Mouse (Mus musculus): ENCODE measurements at regions not wholly inside any gene's neighbourhood (a gene's known extent, or its start where the extent isn't known, plus 50 kb on each side); places are given as distances from the start of the nearest gene placed in this dataset.

DNA sequence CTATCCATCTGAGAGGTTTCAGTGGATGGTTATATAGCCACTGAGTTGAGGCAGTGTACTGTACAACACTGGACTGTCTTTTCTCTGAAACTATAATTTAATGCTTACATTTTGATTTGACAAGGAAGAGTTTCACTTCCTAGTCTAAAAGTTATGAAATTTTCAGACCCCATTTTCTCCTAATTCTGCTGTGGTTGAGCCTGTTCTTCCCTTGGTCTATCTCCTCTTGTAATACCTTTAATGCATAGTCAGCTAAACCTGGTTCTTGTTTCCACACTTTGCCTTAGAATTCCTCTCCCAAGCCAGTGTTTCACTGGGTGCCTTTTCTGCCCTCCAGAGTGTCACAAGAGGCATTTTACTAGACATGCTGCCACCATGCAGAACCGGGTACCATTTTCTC lies 279.3 kb upstream of the Camk1g start:
- no peak for DNase-seq (ENCODE audit: low read depth, low spot score)

DNA sequence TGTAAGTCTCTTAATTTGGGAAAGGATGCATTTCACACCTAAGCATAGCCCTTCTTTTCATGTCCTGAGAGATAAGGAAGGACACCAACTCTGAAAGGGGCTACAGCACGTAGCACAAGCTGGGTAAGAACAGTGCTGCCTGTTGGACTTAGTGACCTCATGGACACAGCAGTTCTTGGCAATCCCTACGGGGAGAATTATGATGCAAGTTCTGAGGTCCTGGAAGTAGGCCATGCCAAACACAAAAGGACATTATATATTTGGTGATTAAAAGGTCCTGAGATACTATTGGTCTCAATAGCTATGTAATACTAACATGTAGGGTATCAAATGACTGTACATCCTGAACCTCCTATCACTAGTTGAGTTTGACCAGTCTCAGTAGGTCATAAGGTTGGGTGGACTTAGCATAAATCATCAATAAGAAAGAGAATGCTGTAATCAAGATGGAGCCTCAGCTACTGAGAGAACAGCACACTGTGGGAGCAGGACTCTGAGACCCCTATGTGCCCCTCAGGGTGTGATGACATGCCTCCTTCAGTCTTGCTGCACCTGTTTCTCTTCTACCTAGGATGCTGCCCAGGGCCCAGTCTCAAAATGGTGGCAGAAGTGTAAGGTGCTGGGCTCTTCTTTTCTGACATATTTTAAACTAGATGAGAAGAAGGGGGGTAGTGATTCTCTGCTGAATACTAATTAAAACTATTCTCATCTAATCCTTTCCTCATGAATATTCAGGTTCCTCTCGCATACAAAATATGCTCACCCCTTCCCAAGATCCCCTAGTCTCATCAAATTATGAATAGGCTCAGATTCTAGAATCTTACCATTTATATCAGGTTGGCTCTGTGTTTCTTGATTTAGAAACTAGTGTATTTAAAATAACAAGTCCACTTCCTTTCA lies 277.5 kb upstream of the Camk1g start:
- no peak for DNase-seq (ENCODE audit: low read depth, low spot score)

DNA sequence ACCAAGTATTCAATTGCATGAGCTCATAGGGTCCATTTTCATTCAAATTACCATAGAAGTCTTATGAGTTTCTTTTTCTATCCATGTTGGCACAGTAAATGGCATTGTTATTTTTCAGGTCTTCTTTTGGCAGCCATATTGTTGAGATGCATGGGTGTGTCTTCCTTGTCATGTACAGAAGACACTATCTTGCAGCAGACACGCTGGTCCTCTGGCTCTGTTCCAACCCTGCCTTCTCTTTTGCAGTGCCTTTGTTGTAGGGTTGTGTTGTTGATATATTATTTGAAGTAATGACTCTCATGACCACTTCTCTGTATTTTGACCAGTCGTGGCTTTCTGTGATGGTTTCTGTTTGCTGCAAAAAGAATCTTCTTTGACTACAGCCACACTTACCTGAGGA lies 274.4 kb upstream of the Camk1g start:
- DNase-seq (ENCODE audit: low read depth, low spot score), result no peak

DNA sequence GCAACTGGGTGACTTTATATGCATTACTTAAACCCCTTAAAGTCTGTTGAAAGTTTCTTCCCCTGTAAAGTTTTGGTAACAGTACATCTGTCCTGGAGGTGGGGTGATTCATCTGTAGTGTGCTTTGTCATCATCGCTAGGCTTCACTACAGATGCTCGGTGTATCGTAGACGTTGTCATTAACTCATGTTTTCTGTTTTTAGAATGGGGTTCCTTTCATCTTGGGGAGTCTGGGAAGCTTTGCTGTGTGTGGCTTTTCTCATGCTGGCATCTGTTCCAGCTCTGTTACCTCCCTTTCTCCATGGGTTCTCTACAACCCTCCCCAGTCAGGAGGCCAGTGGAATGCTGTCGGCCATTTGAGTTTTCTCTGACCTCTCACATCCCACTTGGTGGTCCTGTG lies 266.4 kb upstream of the Camk1g start:
- DNase-seq (ENCODE audit: low read depth, low spot score), result no peak

DNA sequence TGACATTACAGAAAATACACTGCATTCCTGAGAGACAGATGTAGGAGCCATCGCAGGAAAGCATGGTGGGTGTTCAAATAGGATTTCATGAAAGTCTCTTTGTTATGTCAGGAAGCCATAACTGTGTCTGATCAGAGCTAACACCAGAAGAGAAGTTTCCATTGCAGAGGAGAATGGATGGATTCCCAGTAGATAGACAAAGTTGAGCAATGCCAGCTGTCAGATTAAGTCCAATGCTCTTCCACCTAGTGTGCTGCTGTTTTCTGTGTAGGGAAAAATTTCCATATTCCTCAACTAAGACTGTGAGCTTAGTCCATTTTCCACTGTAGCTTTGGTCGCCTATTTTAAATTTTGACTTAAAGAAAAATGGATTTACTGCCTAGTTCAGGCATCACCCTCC lies 262.0 kb upstream of the Camk1g start:
- no peak for DNase-seq (ENCODE audit: low read depth, low spot score)

DNA sequence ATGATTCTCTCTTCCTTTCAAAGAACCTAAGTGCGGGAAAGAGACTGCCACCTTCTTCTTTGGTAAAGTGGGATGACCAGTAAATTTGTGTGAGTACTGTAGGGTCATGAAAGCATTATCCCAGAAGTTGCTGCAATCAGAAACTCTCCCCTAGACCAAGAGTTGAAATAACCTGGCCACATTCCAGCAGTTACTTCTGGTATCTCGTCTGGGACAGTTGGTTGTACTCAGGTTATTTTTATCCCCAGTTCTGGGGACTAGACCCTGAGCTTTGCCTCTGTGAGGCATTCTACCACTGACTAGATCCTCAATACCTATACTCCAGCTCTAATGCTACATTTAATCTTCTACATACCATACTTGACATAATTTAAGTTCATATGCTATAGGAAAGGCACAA lies 259.8 kb upstream of the Camk1g start:
- no peak for DNase-seq (ENCODE audit: low read depth, low spot score)

DNA sequence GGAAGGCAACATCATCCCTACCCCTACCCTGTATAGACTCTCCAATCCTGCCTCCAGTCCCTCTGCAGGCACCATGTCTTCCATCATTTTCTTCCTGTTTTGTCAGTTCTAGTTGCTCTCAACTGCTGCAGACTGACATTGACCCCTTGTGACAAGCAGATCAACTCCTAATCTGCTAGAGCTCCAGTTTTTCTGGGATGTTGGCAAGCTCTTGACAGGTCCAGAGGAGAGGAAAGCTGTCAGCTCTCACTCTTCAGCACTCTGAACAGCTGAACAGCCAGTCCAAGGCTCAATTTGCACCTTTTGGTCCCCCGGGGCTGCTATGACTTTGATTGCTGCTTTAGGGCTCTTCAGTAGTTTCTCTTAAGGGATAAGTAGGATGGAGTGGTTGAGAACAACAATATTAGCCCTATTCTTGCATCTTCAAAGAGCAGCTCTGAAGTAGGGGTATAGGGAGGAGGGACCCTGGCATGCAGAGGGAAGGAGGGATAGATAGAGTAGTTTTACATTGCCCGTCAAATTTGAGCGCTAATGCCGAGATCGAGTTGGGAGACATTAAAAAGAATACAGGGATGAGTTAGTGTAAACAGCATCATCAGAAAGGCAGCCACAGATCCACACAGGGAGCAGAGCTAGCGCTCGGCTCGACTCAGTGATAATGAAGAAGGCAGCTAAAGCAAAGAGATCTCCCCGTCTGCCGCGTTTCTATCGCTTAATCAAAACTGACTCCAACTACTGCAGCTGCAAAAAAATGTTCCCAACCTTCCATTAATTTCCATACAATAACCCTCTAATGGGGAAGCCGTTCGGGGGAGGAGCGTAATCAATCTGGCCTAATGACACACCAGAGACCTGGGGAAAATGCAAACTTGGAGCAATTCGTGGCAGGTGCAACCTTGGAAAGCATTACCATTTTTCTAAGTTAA lies 257.1 kb upstream of the Camk1g start:
- no peak for DNase-seq (ENCODE audit: low read depth, low spot score)

DNA sequence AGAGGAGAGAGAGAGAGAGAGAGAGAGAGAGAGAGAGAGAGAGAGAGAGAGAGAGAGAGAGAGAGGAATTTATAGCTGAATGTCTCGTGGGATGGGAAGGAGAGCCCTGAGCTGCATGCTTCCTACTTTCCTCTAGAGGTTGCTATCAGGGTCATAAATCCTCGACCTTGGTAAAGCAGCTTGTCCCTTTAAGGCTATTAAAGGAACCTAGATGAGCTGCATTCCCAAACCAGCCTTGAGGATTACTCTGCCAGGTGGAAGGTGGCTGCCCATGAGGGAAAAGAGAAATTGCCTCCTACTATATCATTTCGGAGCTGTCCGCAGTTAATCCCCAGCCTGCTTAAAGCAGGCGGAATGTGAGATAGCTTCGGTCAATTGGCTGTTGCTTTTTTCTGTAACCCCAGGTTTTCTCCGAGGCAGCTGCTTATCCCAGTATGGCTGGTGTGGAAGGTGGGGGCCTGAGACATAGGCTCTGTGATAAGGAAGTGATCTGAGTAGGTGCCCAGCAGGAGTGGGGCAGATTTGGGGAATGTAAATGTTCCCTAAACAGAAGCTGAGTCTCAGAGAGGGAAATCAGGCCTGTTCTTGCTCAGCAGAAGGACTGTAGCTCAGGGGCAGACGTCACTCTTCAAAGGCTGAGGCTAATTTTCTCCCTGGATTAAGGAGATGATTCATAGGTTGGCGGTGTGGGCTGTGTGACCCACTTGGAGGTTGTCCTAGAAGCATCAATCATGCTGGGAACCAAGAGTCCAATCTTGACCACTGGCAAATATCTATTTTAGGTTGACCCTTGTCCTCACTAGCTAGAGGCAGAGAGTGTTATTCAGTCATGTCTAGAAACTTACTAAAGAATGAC lies 255.2 kb upstream of the Camk1g start:
- no peak for DNase-seq (ENCODE audit: low read depth, low spot score)

DNA sequence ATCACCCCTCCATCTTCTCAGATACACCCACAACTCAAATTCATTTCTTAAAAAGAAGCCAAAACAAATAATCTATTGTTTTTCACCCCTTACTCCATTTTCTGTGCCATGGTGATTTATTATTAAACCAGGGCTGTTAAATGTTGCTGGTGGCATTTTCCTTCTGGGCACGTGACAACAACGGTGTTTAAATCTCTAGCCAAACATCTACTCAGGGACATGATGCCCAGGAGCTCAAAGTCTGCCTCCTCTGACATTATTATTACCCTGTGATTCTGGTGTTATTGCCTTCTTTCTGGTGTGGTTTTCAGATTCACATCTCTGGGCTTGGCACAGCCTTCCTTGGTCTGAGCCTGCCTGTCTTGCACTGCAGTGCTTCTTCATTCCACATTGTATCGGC lies 253.5 kb upstream of the Camk1g start:
- DNase-seq (ENCODE audit: low read depth, low spot score), result no peak

DNA sequence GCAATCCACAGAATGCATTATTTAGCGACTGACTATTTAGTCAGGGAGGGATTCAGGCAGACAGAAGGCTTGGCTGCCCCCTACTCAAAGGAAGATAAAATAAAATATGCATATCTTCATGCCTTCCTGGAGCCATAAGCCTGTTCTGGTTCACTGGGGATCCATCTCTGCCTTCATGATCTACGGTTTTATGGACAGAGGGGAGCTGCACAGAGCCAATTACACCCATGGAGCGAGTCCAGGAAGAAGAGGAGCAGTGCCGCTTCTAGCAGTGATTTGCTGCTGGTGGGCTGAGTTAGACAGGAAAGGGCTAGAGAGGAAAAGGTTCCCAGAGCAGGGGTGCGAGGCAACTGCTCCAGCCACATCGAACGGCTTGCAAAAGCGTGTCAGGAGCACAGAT lies 248.2 kb upstream of the Camk1g start:
- no peak for DNase-seq (ENCODE audit: low read depth, low spot score)

DNA sequence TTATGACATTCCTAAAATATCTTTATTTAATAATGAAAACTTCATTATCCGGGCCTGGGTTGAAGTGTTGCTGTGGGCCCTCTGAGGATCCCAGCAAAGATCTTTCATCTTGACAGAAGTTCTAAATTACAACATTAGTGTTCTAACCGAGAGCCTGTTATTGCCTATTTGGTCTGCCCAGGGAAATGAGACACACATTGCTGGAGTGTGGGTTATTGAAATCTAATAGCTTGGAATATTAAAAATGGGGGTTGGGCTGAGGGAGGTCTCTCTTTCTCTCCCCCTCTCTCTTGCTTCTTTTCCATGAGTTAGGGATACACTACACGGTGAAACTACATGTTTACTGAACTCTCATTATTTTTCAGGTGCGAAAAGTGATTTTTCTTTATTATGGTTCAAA lies 240.4 kb upstream of the Camk1g start:
- DNase-seq (ENCODE audit: low read depth, low spot score), result no peak

DNA sequence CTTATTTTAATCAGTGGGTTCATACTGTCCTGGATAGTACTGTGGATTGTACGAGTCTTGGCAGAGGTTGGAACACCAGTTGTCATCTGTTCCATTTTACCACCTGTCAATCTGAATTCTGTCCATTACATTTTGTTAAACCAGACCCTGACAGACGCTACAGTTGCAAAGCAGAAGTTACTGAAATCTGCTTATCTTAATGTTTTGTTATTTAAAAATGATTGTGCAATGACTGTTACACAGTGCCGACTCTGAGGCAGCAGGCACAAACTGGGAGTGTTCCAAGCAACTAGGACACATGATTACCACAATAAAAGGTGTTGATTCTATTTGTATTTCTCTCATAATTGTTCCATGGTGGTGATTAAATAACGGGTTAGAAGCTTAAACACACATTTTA lies 229.8 kb upstream of the Camk1g start:
- DNase-seq (ENCODE audit: low read depth, low spot score), result no peak

DNA sequence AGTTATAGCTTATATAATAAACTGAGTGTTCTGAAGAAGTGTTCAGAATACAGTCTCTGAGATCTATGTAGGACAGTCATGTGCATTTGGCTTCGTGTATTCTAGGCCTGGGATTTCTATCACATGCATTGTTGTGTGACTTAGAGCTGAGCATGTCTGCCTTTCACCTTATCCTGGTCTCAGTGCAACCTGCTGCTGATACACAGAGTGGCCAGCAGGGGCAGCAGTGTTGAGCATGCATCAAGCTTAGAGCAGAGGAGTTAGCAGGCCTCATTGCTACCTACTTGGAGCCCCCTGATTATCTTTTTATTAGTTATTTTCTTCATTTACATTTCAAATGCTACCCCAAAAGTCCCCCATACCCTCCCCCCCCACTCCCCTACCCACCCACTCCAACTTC lies 229.1 kb upstream of the Camk1g start:
- DNase-seq (ENCODE audit: low read depth, low spot score), result no peak

DNA sequence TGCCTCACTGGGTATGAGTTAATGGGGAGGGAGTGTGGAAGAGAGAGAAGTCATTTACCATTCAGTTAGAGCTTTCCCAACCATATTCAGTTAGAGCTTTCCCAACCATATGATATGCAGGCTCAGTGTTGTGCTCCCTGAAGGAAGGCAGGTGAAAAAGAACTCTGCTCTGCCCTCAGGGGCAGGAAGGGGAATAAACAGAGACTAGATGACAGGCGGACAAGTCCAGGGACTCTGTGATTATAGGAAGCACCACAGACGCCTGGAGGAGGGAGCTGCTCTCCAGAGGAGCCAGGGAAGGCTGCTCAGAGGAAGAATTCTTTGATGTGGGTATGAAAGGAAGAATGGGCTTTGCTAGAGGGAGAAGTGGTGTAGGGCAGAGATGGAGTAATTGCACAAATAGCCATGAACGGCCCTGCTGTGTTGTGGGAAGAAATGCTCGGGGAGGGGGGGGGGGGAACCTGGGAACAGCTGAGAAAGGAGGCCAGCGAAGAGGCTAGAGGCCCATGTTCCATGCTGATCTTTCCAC lies 220.3 kb upstream of the Camk1g start:
- no peak for DNase-seq (ENCODE audit: low read depth, low spot score)

DNA sequence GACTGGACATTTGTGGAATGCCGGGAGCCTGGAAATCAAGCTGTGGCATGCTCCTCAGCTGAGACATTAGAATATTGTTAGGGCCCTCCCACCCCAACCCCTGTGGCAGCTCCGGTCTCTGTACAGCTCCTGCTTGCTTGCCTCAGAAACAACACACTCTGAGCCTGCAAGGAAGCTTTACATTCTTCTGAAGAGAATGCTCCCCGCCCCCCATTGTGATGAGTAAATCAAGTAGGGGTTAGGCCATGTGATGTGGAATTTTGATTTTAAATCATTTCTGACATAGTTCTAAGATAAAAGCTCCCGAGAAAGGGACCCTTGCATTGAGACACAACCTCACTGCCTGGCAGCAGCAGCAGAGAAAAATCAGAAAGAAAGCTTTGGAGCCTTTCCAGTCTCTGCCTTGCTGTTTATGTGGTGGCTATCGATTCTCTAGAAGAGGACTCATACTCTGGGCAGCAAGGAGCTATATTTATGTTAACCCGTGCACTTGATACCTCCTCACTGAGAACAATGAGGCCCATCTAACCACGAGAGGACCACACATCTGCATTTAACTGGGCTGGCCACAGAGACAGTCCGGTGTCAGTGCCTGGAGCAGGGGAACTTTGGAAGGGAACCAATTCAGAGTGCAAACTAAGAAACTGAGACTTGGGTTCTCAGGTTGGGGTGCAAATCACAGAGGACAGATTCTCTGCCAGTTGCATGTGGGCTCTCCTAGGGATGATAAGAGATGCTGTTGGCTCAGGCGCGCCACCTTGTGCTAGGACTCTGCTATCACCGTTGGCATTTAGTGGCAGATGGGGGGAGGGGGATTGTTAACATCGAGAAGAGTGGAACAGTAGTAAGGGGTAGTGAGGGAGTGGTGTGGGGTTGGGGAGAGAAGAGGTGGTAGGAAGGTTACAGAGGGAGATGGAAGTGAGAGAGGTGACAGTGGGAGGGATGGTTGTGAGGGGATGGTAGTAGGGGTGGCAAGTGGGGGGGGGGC lies 218.7 kb upstream of the Camk1g start:
- DNase-seq (ENCODE audit: low read depth, low spot score), result no peak

DNA sequence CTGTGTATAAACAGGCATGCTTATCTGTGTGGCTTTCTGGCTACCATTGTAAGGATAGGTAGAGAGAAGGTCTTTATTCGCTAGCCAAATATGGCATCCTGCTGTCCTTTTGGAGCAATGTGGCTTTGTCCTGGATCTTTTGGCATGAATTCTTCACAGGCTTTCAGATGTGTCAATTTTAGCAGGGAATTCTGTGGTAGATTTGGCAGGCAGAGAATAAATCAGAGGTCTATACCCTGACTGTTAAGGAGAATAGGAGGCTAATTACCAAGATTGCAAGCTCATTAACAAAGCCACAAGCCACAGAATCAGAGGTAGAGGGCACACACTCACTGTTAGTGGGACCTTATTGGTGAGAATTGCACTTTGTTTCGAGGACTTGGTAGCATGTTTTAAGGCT lies 217.2 kb upstream of the Camk1g start:
- no peak for DNase-seq (ENCODE audit: low read depth, low spot score)

DNA sequence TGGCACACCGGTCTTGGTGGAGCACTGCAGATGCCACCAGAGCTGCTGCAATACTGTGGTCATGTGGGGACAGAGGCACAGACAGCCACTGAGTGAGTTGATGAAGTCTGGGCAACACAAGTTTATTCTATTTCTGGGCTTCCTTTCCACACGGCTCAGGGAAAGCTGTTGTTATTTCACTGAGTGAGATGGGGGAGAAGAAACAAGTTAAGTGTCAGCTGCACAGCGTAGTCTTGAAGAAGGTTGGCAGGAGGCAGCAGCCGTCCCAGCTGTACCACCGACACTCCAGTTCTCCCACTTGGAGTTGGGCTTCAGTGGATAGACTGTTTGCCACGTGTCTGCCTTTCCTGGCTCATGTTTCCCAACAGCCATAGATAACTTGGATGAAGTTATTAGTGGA lies 216.8 kb upstream of the Camk1g start:
- no peak for DNase-seq (ENCODE audit: low read depth, low spot score)

DNA sequence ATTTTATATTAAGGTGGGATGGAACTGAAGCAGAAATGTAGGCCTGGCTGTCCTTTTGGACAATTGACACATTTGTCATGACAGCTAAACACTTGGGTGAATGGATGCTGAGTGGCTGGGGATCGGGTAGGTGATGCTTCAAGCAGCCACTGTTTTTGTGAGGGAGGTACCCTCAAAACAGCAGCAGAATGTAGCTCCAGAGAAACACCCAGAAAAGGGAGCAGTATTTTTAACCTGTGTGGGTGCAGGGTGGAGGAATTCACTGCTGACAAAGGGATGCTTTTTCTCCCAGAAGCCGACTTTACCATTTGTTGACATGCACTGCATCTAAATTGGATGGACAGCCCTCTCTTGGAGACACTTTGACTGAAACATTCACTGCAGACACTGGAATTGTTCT lies 213.7 kb upstream of the Camk1g start:
- DNase-seq (ENCODE audit: low read depth, low spot score), result no peak

DNA sequence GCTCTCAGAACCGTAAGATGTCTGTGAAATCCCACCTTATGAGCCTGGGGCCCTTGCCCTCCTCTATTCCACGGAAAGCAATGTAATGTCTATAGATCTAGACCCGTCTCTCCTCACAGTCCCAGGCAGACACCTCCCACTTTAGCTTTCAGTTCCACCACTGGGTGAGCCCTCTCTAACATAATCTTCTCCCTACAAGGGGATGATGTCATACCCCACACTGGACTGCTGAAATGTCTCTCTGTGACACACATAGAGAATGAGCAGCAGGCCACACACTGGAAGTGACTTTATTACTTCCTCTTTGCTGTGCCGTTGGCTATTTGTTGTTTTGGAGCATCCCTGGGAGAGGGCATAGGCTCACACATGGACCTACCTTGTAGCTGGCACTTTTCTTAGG lies 210.3 kb upstream of the Camk1g start:
- DNase-seq (ENCODE audit: low read depth, low spot score), result no peak

DNA sequence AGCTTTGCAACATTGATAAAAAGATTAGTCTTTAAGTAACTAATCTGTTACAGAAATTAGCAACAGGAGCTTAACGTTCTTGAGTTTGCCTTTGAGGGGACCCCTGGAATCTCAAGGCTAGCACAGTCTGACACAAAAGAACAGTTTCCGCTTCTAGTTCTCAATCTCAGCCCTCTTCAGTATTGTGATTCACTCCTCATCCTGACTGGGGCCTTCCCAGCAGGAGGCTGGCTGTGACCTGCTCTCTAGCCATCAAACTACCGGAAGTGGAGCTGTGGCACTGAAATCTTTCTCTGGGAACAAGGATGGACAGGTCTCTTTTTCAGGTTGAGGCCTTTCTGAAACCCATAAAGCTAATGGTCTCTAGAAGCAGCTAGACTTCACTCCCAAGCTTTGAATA lies 209.6 kb upstream of the Camk1g start:
- DNase-seq (ENCODE audit: low read depth, low spot score), result no peak
